Mouse (Mus musculus) cerebellum, postnatal 36 days (tissue): ENCODE results near the gene Gm20920.
"Not testable (repeated sequence)": the region's sequence is repeated elsewhere in the genome, so short reads cannot be mapped to it uniquely, and the experiment has no call there.

Source experiments
- DNase-seq, 2 experiments: peaks; one replicate each; pipeline ENCODE4 v3.0.0; 2021 to 2022; ENCODE audit warnings: mixed read lengths in 2 of 2

Gm20920 gene

GRCm38 (mm10) chrY:51851820-51852219 is at the start of gene Gm20920:
Gene Gm20920, plus strand, starts transcription at chrY:51852120.
- not testable (repeated sequence) for DNase-seq
